Mouse (Mus musculus) megakaryocyte, embryonic 14.5 days (primary cell): ENCODE data around the gene Coa7.

Source experiments
- FLI1 ChIP-seq: IDR thresholded peaks from 2 replicates; pipeline ENCODE4 v1.6.1; 2012; ENCODE audit warnings: low read length, inconsistent platforms, mixed read lengths
- GATA1 ChIP-seq: IDR thresholded peaks from 3 replicates; pipeline ENCODE4 v1.6.1; 2012; ENCODE audit warnings: mixed read lengths, low read length, inconsistent platforms, borderline replicate concordance

GRCm38 (mm10) chr4:108310706-108311105 is 17.2 kb upstream of the Coa7 start:
- TF ChIP-seq GATA1, result no peak
- no peak for TF ChIP-seq FLI1
